Mouse (Mus musculus): Measurements from ENCODE around the gene Ccp110. TPM values are rescaled to one million over a fixed set of nuclear protein-coding genes. Genes with fewer than 3 reads are reported as not detected.

Gene Ccp110
- 1 to 10 TPM; 4.7 to 7.7 TPM for polyA plus RNA-seq (2017; shearing (Covaris generic))

DNA sequence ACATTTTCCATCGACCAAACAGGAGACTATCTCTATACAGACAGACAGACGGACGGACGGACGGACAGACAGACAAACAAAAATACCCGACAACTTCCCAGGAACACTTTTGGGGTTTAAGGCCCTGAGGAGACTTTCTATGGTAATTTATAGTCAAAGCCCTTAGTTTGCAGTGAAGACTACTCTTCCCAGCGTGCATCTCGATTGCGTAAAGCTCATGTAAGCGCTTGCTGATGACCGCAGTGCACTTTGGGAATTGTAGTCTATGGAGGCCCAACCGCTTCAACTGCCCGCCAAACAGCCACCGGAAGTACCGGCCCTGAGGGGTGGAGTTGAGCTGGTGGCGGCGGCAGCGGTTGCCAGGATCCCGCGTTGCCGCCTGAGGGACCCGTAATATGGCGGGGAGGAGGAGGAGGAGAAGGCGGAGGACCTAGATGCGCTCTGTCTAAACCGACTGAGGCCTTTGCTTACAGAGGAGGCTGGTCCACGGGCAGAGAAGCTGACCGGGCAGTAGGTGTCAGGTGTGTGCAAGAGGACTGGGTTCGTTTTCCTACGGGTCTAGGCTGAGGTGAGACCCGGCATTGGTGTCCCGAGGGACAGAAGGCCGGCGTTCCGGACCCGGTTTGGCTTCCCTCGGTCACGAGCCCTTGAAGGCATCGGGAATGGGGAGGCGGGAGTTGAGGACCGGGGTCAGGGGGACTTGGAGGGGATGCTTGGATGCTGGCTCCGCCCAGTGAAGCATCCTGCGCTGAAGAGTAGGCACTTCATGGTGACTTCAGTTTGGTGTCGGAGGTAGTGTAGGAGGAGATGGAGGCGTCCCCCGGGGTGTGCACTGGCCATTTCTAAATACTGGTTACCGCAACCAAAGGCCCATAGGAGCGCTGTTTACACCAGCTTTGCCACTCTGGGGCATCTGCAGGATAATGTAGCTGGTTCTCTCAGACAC, at the start of gene Ccp110:
Ccp110 (plus strand) TSS at position 325 of the 946 bp plus-strand sequence.
- ATAC-seq, result peak; percentile 100

DNA sequence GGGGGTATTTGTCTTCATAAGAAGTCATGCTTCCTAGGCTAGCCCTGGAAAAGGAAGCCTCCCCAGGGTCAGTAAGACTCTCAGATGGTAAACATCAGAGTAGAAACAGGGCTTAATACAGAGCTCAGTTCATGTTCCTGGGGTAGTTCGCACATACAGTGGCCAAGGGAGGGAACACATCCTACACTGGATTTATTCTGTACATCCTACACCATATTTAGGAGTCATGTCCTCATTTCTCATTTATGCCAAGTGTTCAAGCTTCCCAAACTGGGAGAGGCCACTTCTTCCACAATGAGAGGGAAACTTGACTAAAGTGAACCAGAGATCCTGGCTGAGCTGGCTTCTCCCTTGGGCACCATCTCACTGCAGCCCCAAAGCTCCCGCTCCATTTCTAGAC, 44.6 kb upstream of the Ccp110 start:
- no peak for ATAC-seq

DNA sequence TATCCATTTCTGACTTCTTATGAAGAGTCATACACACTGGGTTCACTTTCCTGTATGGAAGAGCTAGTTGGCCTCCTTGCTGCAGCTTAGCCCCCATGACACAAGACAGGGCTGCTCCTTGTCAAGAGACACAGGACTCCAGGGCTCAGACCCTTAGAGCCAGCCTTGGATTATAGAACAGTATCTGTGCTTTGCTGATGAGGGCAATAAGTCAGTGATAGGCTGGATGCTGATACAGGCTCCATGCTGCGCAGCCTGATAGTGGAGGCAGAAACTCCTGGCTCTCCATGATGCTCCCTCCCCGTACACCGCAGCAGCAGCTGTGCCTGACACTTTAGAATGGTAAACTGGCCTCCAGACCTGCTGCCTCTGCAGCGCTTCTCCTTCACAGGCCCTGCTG, 42.2 kb upstream of the Ccp110 start:
- no peak for ATAC-seq

DNA sequence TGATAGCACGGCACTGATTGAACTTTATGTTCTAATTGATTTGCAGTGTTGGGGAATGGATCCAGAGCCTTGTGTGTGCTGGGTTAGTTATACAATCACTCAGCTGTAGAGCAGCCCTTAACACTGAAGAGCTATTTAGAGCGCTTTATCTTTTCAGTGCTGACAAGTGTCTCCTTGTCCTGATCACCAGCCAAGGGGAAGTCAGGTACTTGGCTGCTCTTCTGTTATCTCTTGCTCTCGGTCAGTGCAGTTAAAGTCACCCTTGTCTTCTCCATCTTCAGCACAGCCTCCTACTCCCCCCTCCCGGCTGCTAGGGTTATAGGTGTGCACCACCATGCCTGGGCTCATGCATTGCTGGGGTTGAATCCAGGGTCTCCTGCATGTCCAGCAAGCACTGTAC, 35.5 kb upstream of the Ccp110 start:
- ATAC-seq, result no peak

DNA sequence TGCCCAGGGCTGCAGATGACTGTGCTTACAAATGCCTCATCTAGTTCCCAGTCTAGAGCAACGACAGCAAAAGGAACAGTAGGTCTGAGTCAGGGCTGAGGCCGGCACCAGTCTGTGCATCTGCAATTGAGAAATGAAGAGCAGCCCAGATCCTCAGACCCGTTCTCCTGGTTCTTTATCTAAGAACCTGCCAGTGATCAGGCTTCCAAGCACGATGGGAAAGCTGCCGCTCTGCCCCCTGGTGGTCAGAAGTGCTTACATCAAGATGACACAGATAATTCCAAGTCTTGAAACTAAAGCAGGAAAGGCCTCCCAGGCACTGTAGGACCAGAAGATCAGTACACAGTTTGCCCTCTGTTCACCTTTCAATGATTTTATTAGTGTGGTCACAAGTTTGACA, 24.2 kb upstream of the Ccp110 start:
- ATAC-seq, result peak; percentile 62

DNA sequence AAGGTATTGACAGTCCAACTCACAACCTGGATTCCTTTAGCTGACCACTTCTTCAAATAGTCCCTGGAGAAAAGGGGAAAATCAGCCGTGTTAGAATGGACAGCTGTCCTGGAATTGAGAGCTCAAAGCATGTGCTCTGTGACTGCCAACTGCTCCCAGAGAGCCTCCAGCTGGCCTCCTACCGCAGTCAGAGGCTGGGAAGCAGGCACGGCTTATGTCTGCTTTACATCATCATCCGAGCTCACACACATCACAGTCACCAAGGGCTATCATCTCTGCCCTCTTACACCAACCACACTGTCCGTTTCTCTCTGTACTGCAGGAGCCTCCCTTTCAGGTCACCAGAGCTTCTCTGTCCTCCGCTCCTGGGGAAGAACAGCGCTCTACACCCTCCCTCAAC, 23.3 kb upstream of the Ccp110 start:
- ATAC-seq, result no peak

DNA sequence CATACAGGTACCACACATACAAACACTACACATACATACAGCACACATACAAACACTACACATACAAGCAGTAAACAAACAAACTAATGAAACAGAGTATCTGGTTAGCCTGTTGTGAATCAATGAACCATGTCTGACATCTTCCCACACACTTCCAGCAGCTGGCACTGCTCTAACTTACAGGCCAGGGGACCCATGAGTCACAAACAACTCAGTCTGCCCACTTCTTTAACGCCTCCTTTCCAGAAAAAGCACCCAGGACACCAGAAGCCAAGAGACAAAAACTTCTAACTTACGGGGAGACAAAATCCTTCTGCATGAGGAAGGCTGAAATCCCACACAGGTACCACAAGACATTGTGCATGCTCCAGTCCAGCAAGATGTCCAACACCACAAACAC, 21.1 kb upstream of the Ccp110 start:
- ATAC-seq, result no peak

DNA sequence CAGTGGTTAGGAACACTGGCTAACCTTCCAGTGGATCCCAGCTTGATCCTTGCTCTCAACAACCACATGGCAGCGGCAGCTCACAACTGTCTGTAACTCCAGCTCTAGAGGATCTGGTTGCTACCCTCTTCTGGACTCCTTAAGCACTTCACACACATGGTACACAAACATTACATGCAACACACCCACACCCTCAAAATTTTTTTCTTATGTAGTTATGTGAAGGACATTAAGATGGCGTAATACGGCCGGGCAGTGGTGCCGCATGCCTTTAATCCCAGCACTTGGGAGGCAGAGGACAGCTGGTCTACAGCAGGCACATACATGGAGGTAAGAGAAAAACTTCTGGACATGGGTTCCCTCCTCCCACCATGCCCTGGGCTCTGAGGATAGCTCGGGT, 16.2 kb upstream of the Ccp110 start:
- ATAC-seq, result no peak

DNA sequence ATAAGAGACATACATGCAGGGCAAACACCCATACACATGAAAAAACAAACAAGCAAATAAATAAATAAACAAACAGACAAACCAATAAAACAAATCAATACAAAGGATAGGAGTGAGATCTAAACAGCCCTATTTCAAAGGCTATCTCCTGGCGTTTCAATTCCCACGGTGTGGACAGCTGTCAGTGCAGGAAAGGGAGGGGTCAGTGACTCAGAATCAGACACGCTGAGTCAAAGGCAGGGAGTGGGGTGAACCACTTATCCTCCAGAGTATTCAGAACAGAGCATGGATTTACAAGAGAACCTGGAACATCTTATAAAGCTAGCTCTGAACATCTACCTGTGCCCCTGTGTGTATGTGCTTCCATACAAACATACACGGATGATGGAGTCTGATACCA, 15.2 kb upstream of the Ccp110 start:
- no peak for ATAC-seq

DNA sequence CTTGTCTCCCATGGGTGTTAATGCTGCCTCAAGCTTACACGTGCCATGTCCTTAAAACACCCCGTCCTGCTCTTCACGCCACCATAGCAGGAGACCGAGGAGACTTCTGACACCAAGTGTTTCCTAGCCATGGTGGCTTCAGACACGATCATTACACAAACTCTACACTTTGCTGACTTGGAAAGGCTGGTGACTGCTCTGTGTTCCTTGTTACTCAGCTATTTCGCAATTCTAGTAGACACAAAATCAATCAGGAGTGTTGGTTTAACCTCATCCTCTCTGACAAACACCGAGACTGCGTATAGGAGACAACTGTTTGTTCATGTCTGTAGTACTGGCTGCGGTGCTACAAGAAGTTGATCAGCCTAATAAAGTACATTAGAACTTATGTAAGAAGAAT, 13.5 kb upstream of the Ccp110 start:
- ATAC-seq, result no peak

DNA sequence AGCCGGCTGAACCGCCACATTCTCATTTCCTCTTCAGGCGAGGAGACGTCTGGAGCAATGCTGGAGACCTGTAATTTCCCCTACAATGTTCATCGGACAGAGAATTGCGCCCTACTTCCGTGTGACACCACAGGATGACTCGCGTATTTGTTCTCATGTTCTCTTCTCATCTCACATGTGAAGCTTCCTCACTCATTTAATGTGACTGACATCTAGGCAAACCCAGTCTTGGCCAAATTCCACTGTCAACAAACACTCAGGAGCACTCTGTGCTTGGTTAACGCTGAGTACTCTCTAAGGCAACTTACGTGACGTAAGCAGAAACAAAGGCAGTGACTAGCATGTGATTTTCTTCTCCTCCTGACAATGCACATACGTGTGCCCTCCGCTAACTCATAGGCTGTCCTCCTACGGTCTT, 9.2 kb upstream of the Ccp110 start:
- no peak for ATAC-seq

DNA sequence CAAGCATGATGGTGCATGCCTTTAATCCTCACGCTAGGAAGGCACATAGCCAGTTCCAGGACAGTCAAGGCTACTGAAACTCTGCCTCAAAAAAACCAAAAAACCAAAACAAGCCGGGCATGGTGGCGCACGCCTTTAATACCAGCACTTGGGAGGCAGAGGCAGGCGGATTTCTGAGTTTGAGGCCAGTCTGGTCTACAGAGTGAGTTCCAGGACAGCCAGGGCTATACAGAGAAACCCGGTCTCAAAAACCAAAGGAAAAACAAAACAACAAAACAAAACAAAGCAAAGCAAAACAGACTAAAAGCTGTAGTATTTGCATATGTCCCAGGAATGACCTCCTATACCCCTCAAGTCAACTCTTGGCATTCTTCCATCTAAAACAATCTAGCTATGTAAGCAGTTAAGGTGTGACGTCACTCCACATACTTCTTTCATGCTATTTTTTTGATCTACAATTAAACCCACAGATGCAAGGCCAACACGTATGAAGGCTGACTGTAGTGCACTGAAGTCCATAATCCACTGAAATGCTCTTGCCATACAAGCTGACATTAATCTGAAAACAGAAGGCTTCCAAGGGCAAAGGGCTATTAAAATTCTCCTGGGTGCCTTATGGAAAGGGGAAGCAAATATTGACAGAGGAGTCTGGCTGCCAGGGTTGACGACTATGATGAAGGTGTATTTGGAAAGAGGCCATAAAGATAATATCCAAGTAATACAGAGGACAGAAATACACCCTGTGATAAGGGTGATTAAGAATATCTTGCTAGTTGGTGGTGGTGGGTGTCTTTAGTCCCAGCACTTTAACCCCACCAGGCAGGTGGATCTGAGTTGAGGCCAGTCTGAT, 8.1 kb upstream of the Ccp110 start:
- ATAC-seq, result no peak

DNA sequence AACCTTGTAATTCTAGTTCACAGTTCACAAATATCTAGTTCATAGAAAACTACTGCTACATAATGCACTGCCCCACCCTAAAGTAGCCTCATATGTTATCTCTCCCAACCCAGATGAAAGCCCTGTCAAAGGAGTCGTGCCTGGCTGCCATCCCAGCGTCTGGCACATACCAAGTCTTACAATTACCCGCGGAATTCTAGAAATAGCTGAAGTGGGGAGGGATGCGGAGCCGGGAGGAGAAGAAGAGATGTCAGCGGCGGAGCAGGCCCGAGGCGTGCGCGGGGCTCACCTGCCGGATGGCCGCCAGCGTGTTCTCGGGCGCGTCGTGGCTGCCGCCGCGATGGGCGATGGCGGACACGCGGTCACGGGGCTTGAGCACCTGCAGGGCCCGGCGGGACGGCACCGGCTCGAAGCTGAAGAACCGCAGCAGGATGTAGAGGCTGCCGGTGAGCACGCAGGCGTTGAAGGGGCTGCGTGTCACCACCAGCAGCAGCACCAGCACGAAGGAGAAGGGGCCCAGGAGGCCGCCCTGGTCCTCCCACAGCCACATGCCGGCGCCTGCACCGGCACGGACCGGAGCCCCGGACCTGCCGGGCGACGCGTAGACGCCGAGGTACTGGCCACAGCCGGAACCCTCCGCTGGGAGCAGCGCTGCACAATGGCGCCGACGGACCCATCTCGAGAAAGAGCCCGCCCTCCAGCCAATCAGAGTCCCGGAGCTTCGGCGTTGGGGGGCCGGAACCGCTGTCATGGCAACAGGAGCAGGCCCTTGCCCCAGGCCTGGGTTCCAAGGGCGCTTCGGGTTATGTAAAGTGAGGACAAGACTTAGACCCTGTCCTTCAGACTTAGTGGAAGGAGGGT, 7.0 kb upstream of the Ccp110 start, which contains the start of gene Gde1:
Gde1 (minus strand) TSS at position 678 of the 861 bp plus-strand sequence.
- ATAC-seq, result peak; percentile 91

DNA sequence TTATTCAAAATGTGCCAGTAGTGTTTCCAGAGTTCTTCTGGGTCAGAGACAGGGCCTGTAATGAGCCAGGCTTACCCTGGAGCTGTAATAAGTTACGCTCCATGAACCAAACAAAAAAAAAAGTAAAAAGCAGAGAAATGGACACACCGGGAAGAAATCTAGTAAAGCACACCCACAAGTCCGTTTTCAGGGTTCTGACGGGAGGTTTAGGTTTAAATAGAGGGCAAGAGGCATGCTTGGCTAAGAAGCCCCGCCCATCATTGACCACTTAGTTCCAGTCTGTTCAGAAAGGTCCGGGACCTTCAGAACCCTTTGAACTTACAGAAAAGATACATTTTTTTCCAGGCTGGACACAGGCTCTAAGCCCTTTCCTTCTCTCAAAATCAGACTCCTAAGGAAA, 6.3 kb upstream of the Ccp110 start:
- no peak for ATAC-seq

DNA sequence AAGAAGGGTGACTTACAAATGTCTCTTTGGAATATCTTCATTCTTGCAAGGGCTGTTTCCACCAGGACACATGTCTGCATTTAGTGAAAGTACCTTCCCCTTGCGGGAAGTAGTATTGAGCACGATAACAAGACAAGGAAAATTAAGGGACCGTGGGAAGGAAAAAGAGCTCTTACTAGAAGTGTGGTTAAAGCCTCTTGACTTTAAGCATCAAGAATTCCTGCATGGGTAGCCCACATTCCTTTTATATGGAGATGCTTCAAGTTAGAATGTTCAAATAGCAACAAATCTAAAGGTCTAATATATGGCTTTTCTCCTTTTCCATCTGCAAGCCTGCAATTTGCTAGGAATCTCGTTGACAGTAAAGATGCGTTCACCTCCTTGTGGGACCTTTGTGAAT, 5.9 kb upstream of the Ccp110 start:
- ATAC-seq, result no peak

DNA sequence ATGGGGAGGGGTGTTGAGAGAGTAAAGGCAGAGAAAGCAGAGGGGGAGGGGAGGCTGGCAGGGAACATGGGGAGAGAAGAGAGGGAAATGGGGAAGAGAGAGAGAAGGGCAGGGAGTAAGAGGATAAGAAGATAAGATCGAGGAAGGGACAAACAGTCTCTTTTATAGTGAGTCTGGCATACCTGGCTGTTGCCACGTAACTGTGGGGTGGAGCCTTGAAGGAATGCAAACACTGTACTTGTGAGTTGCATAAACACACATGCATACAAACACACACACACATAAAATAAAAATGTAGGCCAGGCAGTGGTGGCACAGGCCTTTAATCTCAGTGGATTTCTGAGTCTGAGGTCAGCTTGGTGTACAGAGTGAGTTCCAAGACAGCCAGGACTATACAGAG, 5.1 kb upstream of the Ccp110 start:
- ATAC-seq, result no peak

DNA sequence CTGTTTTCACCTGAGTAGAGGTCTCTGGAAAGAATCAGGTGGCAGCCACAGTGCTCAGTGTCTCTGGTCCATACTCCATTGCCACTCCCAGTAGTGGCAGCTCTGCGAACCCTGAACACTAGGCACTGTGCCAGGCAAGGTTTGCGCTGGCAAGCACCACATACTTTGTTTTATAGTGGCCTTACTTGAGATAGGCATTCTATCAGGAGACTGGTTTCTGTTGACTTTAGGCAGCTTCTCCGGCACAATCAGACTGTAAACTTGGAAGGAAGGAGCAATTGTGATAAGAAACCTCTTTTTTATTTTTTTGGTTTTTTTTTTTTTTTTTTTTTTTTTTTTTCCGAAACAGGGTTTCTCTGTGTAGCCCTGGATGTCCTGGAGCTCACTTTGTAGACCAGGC, 4.3 kb upstream of the Ccp110 start:
- ATAC-seq, result no peak

DNA sequence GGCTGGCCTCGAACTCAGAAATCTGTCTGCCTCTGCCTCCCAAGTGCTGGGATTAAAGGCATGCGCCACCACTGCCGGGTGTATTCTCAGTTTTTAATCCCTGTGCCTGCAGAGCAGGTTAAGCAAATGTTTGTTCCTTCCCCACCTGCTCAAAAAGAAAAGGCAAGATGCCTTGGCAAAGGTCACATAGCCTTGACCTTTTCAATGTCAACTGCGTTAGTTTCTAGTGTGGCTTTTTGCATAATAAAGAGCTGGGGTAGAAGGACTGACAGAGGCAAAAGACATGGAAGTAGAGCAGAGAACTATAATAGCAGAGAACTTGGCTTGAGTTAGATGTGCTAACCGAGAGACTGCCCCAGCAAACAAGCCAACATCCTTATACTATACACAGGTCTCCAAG, 1.6 kb upstream of the Ccp110 start:
- ATAC-seq, result no peak

DNA sequence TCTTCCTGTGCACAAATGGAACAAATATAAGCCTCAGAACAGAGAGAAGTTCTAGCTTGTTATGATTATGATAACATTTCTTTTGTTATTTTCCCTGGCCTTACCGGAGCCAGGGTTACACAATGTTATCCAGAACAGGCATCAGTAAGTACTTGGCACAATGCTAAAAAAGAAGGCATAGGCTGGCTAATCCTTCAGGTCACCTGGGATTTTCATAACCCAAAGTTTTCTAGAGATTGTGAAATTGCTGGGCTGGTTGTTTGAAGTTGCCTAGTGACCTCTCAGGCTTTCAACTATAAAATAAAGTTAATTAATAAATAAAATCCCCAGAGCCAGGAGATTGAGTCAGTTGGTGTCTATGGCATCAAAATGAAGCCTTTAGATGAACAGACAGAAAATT, 2.5 kb downstream of the Ccp110 start:
- ATAC-seq, result no peak

DNA sequence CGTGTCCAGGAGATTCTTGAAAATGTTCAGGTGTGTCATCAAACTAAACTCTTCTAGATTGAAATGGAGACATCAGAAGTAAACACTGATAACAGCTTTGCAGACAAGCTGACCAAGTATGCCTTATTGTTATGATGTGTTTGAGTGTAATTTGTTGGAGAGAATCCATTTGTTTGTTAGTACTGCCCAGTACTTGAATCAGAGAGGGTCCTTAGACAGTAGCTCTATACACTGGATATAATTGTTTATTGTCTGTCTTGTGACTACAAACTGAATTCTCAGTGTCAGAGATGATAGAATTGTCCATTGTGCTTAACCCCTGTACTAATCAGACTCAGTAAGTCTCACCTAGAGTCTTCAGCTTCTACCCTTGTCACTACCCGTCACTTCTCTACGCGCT, 5.7 kb downstream of the Ccp110 start:
- no peak for ATAC-seq

DNA sequence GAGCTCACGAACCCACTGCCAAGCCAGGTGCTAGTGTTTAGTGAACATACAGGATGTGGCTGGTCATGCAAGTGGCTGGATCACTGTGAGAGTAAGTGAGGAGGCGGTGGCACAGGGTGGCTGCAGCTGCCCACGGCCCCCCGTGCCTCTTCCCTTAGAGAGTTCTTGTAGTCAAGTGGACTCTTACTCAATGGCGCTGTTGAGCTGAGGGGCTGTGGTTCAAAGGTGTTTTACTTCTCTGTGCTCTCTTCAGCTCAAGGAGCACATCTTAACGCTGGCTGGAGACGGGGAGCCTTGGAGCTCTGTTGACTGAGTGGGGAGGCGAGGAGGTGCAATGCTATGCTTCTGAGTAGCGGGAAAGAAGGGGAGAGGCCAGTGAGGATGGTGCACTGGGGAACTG, 11.6 kb downstream of the Ccp110 start:
- ATAC-seq, result no peak

DNA sequence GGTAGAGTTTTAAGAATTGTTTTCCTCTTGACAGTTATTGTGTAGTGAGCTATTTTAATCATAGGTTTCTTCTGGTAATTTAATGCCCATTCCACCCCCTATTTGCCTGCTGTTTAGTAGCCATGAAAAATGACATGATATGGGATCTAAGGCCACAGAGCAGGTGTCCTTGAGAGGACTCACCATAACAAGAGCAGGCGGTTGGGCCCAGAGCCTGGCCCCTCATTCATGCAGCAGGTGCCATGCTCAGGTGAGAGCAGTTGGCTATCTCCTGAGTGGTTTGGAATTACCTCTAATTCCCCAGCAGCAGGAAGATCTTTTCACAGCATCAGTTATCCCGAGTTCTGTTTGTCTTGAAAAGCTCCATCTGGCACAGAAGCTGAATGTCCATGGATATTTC, 13.1 kb downstream of the Ccp110 start:
- ATAC-seq, result no peak

Measured in CD4-positive, CD25-positive, alpha-beta regulatory T cell, adult 4 months (primary cell).